Mouse (Mus musculus): Measurements from ENCODE around the gene Echdc2. TPM values are rescaled to one million over a fixed set of nuclear protein-coding genes. Genes with fewer than 3 reads are reported as not detected.

Gene Echdc2
- polyA plus RNA-seq, 1 experiment, result 36.6 TPM

- H3K4me3 ChIP-seq (ENCODE audit: insufficient read depth, low read length), result no peak overlapping the region
- H3K27ac ChIP-seq (ENCODE audit: insufficient read depth, low read length), result no peak overlapping the region
- TF ChIP-seq CTCF (IDR thresholded peaks at IDR 0.05; ENCODE audit: borderline replicate concordance, insufficient read depth, low read length) (no peak), POLR2A (IDR thresholded peaks at IDR 0.05; ENCODE audit: low read depth, low read length) (no peak)
- no peaks in the 10 kb centered on the region for H3K4me1 ChIP-seq (ENCODE audit: control insufficient read depth, insufficient read depth, low read length)
These were observed 27.6 kb downstream of the Echdc2 start for GRCm38 (mm10) chr4:108192821-108193323.

- Histone ChIP-seq H3K4me1 (ENCODE audit: control insufficient read depth, insufficient read depth, low read length) (no peaks in the 10 kb centered on the region), H3K27ac (ENCODE audit: insufficient read depth, low read length) (no peak overlapping the region), H3K4me3 (ENCODE audit: insufficient read depth, low read length) (no peak overlapping the region)
- no peak for TF ChIP-seq CTCF (IDR thresholded peaks at IDR 0.05; ENCODE audit: borderline replicate concordance, insufficient read depth, low read length)
- no peak for TF ChIP-seq POLR2A (IDR thresholded peaks at IDR 0.05; ENCODE audit: low read depth, low read length)
These were observed 31.1 kb downstream of the Echdc2 start for GRCm38 (mm10) chr4:108196277-108196855.

- no peak overlapping the region for H3K27ac ChIP-seq (ENCODE audit: insufficient read depth, low read length)
- TF ChIP-seq CTCF (IDR thresholded peaks at IDR 0.05; ENCODE audit: borderline replicate concordance, insufficient read depth, low read length) (no peak), POLR2A (IDR thresholded peaks at IDR 0.05; ENCODE audit: low read depth, low read length) (no peak)
- H3K4me1 ChIP-seq (ENCODE audit: control insufficient read depth, insufficient read depth, low read length), result no peaks in the 10 kb centered on the region
- no peak overlapping the region for H3K4me3 ChIP-seq (ENCODE audit: insufficient read depth, low read length)
These were observed 34.0 kb downstream of the Echdc2 start for GRCm38 (mm10) chr4:108199236-108199635.

GRCm38 (mm10) chr4:108204629-108205028 is 39.4 kb downstream of the Echdc2 start:
- H3K27ac ChIP-seq (ENCODE audit: insufficient read depth, low read length), result no peak overlapping the region
- H3K4me1 ChIP-seq (ENCODE audit: control insufficient read depth, insufficient read depth, low read length), result no peaks in the 10 kb centered on the region
- TF ChIP-seq CTCF (IDR thresholded peaks at IDR 0.05; ENCODE audit: borderline replicate concordance, insufficient read depth, low read length) (no peak), POLR2A (IDR thresholded peaks at IDR 0.05; ENCODE audit: low read depth, low read length) (no peak)
- no peak overlapping the region for H3K4me3 ChIP-seq (ENCODE audit: insufficient read depth, low read length)

GRCm38 (mm10) chr4:108213023-108213422 is 47.8 kb downstream of the Echdc2 start:
- Histone ChIP-seq H3K4me3 (ENCODE audit: insufficient read depth, low read length) (no peak overlapping the region), H3K27ac (ENCODE audit: insufficient read depth, low read length) (no peak overlapping the region)

GRCm38 (mm10) chr4:108217332-108218179 is 52.3 kb downstream of the Echdc2 start, which contains the start of gene Zyg11a:
Zyg11a (minus strand) TSS chr4:108218048.
- TF ChIP-seq CTCF (IDR thresholded peaks at IDR 0.05; ENCODE audit: borderline replicate concordance, insufficient read depth, low read length), result no peak
- no peak for TF ChIP-seq POLR2A (IDR thresholded peaks at IDR 0.05; ENCODE audit: low read depth, low read length)
- H3K27ac ChIP-seq (ENCODE audit: insufficient read depth, low read length), result no peak within 1 kb of the TSS
- peak within 1 kb of the TSS; percentile 38 for H3K4me3 ChIP-seq (ENCODE audit: insufficient read depth, low read length)
- peaks cover 2% of the 10 kb centered on the region; the same call in 1 of the 2 replicates for H3K4me1 ChIP-seq (ENCODE audit: control insufficient read depth, insufficient read depth, low read length)

More at GRCm38 (mm10) chr4:108213023-108213422, 47.8 kb downstream of the Echdc2 start:
- TF ChIP-seq CTCF (IDR thresholded peaks at IDR 0.05; ENCODE audit: borderline replicate concordance, insufficient read depth, low read length) (no peak), POLR2A (IDR thresholded peaks at IDR 0.05; ENCODE audit: low read depth, low read length) (no peak)
- H3K4me1 ChIP-seq (ENCODE audit: control insufficient read depth, insufficient read depth, low read length), result no peaks in the 10 kb centered on the region

- TF ChIP-seq CTCF (IDR thresholded peaks at IDR 0.05; ENCODE audit: borderline replicate concordance, insufficient read depth, low read length), result no peak
- TF ChIP-seq POLR2A (IDR thresholded peaks at IDR 0.05; ENCODE audit: low read depth, low read length), result no peak
- no peak overlapping the region for H3K27ac ChIP-seq (ENCODE audit: insufficient read depth, low read length)
- peaks cover 2% of the 10 kb centered on the region; the same call in 1 of the 2 replicates for H3K4me1 ChIP-seq (ENCODE audit: control insufficient read depth, insufficient read depth, low read length)
- H3K4me3 ChIP-seq (ENCODE audit: insufficient read depth, low read length), result no peak overlapping the region
These were observed 53.8 kb downstream of the Echdc2 start for GRCm38 (mm10) chr4:108219019-108219418.

GRCm38 (mm10) chr4:108222507-108222906 is 57.3 kb downstream of the Echdc2 start:
- H3K4me1 ChIP-seq (ENCODE audit: control insufficient read depth, insufficient read depth, low read length), result peaks cover 2% of the 10 kb centered on the region; the same call in 1 of the 2 replicates
- no peak overlapping the region for H3K4me3 ChIP-seq (ENCODE audit: insufficient read depth, low read length)
- TF ChIP-seq CTCF (IDR thresholded peaks at IDR 0.05; ENCODE audit: borderline replicate concordance, insufficient read depth, low read length) (no peak), POLR2A (IDR thresholded peaks at IDR 0.05; ENCODE audit: low read depth, low read length) (no peak)
- no peak overlapping the region for H3K27ac ChIP-seq (ENCODE audit: insufficient read depth, low read length)

- no peaks in the 10 kb centered on the region for H3K4me1 ChIP-seq (ENCODE audit: control insufficient read depth, insufficient read depth, low read length)
- TF ChIP-seq POLR2A (IDR thresholded peaks at IDR 0.05; ENCODE audit: low read depth, low read length) (no peak), CTCF (IDR thresholded peaks at IDR 0.05; ENCODE audit: borderline replicate concordance, insufficient read depth, low read length) (no peak)
- no peak overlapping the region for H3K4me3 ChIP-seq (ENCODE audit: insufficient read depth, low read length)
- no peak overlapping the region for H3K27ac ChIP-seq (ENCODE audit: insufficient read depth, low read length)
These were observed 60.2 kb downstream of the Echdc2 start for GRCm38 (mm10) chr4:108225341-108225872.

Other genes with a start within 250 kb of the Echdc2 start
- 37.1 and 51.8 TPM in 2 replicates for gene Cpt2, start 241.8 kb upstream of the Echdc2 start, polyA plus RNA-seq (2011; ENCODE audit: insufficient read length, low read depth, missing spikeins)
- gene Slc1a7, start 197.1 kb upstream of the Echdc2 start, polyA plus RNA-seq (2011; ENCODE audit: insufficient read length, low read depth, missing spikeins), result not detected in 2 replicates
- 58.8 and 134 TPM in 2 replicates for gene Podn, start 69.0 kb upstream of the Echdc2 start, polyA plus RNA-seq (2011; ENCODE audit: insufficient read length, low read depth, missing spikeins)
- gene Scp2, start 20.4 kb upstream of the Echdc2 start, polyA plus RNA-seq (2011; ENCODE audit: insufficient read length, low read depth, missing spikeins), result 104 and 118 TPM in 2 replicates
- gene Zyg11a, start 52.6 kb downstream of the Echdc2 start, polyA plus RNA-seq (2011; ENCODE audit: insufficient read length, low read depth, missing spikeins), result 0.35 TPM in 2 replicates
- 31.8 and 40.7 TPM in 2 replicates for gene Zyg11b, start 135.7 kb downstream of the Echdc2 start, polyA plus RNA-seq (2011; ENCODE audit: insufficient read length, low read depth, missing spikeins)
- 19.5 and 24.2 TPM in 2 replicates for gene Coa7, start 162.7 kb downstream of the Echdc2 start, polyA plus RNA-seq (2011; ENCODE audit: insufficient read length, low read depth, missing spikeins)
- not detected in 2 replicates for gene Shisal2a, start 217.9 kb downstream of the Echdc2 start, polyA plus RNA-seq (2011; ENCODE audit: insufficient read length, low read depth, missing spikeins)
- gene Gpx7, start 241.5 kb downstream of the Echdc2 start, polyA plus RNA-seq (2011; ENCODE audit: insufficient read length, low read depth, missing spikeins), result 45.3 and 64.1 TPM in 2 replicates

All from embryonic fibroblast, embryonic 13.5 days (primary cell).